Mouse (Mus musculus): Measurements from ENCODE around the gene Drap1. TPM values are rescaled to one million over a fixed set of nuclear protein-coding genes. Genes with fewer than 3 reads are reported as not detected.
"Not testable (repeated sequence)": the region's sequence is repeated elsewhere in the genome, so short reads cannot be mapped to it uniquely, and the experiment has no call there.

Drap1 gene
- total RNA-seq, 1 experiment from 2014 or later: 91.6 TPM

DNA sequence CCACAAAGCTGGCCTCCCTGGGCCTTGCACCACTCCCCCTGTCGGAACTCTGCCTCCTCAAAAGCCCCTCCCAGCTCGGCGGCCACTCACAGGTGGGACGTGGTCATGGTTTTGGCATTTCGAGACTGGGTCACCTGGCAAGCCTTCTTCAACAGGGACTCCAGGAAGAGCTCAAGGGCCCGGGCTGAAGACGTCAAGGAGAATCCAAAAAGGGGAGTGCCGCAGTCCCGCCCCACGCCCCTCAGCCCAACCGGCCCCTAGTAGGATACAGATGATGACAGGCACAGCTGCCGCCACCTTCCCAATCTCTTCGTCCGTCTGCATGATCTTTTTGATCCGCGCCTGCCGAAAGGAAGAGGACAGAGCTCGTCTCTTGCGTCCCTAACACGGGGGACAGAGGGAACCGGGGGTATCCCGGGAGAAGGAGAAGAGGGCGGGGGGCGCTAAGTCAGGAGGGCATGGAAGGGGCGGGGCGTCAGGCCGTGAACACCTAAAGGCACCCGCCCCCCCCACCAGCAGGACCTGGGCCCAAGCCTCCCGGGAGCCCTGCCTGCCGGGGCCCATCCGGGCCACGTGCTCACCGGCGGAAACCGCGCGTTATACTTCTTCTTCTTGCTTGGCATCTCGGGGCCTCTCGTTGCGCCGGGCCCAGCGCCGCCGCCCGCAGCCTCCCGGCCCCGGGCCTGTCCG is 542 bp downstream of the Drap1 start:
- ATAC-seq (ENCODE audit: extremely low read depth, insufficient number of reproducible peaks, low FRiP score, poor library complexity, severe bottlenecking): peak; percentile 1; the same call in 1 of the 2 replicates

- no peak for ATAC-seq (ENCODE audit: extremely low read depth, insufficient number of reproducible peaks, low FRiP score, poor library complexity, severe bottlenecking)
These were observed 1.2 kb downstream of the Drap1 start for GRCm38 (mm10) chr19:5423561-5423960.

DNA sequence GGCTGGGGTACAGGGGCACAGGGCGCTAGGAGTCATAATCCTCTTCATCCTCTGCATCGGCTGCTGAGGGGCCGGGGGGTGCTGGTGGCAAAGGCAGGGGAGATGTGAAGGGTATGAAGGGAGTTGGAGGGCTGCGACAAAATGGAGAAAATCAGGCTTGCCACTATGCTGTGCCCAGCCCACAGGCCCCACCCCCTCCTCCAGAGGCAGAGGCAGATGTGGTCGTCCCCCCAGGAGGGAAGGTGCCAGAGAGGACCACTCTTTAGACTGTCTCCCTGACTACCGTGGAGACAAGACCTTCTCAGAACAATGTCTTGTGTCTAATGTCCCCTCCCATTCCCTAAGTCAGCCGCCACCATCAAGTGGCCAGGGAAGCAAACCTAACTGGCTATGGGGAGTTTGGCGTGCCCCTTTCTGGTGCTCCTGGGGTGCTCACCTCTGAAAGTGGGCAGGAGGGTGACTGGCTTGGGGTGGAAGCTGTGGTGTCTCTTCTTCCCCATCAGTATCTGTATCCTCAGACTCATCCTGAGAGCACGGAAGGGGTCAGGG is 1.8 kb downstream of the Drap1 start:
- no peak for ATAC-seq (ENCODE audit: extremely low read depth, insufficient number of reproducible peaks, low FRiP score, poor library complexity, severe bottlenecking)

DNA sequence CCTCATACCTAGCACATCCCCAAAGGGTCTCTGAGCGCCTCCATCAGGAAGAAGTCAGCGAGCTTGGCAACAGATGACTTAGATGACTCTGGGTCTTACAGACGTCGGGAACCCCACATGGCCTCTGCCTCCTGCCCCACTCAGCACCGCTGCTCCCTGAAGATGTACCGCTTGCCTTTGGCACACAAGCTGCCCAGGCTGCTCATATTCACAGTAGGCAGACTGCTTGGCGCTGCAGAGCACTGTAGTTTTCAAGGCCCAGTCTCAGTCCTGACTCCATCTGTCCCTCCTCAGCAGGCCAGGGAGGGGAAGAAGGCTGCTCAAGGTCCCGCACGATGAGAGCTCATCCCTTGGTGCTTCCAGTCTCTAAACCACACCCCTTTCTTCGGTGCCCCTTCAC is 2.5 kb downstream of the Drap1 start:
- ATAC-seq (ENCODE audit: extremely low read depth, insufficient number of reproducible peaks, low FRiP score, poor library complexity, severe bottlenecking): no peak

- ATAC-seq (ENCODE audit: extremely low read depth, insufficient number of reproducible peaks, low FRiP score, poor library complexity, severe bottlenecking): no peak
These were observed 3.0 kb downstream of the Drap1 start for GRCm38 (mm10) chr19:5421784-5422183.

GRCm38 (mm10) chr19:5420579-5420978 is 4.2 kb downstream of the Drap1 start:
- ATAC-seq (ENCODE audit: extremely low read depth, insufficient number of reproducible peaks, low FRiP score, poor library complexity, severe bottlenecking): no peak

DNA sequence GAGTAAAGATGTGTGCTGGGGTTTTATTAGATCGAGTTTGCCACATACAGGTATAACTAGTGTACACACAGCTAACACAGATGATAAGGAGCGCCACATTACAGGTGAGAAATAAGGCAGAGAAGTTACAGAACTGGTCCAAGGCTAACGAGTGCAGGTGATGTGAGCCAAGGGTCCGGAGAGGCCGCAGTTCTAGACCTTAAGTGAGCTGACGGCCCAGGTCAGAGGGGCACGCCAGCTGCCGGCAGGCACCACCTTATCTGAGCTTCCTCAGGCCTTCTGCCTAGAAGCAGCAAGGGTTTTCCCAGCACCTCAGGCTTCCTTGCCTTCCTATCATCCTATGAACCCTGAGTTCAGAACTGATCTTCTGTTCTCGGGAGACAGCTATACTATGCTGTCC is 5.1 kb downstream of the Drap1 start:
- no peak for ATAC-seq (ENCODE audit: extremely low read depth, insufficient number of reproducible peaks, low FRiP score, poor library complexity, severe bottlenecking)

- ATAC-seq (ENCODE audit: extremely low read depth, insufficient number of reproducible peaks, low FRiP score, poor library complexity, severe bottlenecking): no peak
These were observed 5.9 kb downstream of the Drap1 start for GRCm38 (mm10) chr19:5418750-5419466.

- ATAC-seq (ENCODE audit: extremely low read depth, insufficient number of reproducible peaks, low FRiP score, poor library complexity, severe bottlenecking): no peak
These were observed 10.2 kb downstream of the Drap1 start for GRCm38 (mm10) chr19:5414534-5414957.

- ATAC-seq (ENCODE audit: extremely low read depth, insufficient number of reproducible peaks, low FRiP score, poor library complexity, severe bottlenecking): no peak
These were observed 10.9 kb downstream of the Drap1 start for GRCm38 (mm10) chr19:5413840-5414239.

DNA sequence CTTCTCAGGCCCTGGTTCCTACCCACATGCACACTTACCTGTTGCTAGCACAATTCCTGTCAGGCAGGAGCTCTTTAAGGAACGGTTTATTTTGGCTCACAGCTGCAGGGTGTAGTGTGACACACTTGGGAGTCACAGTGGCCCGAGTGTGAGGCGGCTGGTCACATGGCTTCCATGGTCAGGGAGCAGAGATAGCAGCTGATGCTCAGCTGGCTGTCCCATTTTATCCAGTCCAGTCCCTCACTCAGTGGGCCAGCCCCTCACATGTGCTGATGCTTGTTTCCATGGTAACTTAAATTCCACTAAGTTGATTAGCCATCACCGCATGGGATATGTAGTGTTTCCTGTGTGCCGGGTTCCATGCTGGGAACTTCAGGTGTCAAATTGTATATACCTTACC is 12.8 kb downstream of the Drap1 start:
- no peak for ATAC-seq (ENCODE audit: extremely low read depth, insufficient number of reproducible peaks, low FRiP score, poor library complexity, severe bottlenecking)

DNA sequence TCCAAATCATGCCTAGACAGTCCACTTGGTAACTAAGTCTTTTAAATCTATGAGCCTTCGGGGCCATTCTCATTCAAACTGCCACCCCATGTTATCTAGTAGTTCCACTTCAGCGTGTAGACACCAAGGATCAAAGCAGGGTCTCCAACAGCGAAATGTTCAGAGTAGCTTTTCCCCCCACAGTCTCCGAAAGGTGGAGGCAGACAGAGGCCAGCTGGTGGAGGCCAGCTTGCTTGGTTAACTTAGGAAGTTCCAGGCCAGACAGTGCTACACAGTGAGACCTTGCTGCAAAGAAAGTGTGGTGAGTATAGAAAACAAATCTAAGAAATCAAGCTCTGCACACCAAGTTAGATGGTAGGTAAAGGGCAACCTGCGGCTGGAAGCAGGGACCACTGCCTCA is 14.1 kb downstream of the Drap1 start:
- ATAC-seq (ENCODE audit: extremely low read depth, insufficient number of reproducible peaks, low FRiP score, poor library complexity, severe bottlenecking): no peak

DNA sequence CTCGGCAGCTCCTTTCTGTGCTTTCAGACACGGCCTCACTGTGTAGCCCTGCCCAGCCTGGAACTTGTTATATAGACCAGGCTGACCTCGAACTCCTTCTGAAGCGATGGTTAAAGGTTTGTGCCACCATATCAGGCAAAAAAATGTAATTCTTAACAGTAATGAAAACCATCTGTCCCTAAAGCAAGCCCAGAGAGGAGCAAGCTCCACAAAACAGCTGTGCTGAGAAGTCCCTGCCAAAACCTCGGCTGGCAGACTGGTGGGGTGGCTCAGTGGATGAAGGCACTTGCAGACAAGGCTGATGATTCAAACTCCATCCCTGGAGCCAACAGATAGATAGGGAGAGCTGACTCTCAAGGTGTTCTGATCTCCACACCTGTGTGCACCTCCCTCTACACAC is 15.7 kb downstream of the Drap1 start:
- ATAC-seq (ENCODE audit: extremely low read depth, insufficient number of reproducible peaks, low FRiP score, poor library complexity, severe bottlenecking): no peak

DNA sequence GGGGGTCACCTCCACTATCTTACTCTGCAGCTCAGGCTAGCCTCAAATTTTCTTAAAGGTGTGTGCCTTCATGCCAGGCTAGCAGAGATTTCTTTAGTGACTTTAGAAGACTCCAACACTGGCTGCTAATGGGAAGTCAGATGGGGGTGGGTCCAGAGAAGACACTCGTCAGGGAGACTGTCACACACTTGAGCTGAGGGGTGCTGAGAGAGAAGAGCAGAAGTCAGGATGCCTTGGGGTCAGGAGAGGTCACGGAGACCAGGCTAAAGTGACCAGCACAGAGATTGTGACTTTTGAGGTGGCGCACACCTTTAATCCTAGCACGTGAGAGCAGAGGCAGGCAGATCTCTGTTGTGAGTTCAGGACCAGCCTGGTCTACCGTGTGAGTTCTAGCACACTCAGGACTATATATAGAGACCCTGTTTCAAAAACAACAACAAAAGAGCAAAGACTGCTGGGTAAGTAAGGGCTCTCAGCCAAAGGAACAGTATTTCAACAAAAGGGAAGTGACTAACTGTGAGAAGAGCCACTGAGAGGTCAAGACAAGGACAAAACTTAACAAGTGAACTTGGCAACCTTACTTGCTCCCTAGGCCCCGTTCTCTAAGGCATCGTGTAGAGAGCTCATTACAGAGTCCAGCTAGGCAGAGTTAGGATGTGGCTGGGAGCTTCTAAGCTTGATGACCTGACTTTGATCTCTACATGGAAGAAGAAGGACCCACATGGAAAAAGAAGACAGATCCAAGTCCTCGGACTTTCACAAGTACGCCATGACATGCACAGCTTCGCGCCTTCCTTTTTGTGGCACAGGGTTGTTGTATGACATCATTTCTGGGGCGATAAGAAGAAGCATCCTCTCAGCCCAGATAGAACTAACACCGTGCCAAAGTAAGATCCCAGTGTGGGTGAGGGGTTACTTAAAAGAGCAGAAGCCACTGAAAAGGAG is 16.4 kb downstream of the Drap1 start:
- ATAC-seq (ENCODE audit: extremely low read depth, insufficient number of reproducible peaks, low FRiP score, poor library complexity, severe bottlenecking): peak; percentile 35

GRCm38 (mm10) chr19:5407133-5407532 is 17.6 kb downstream of the Drap1 start:
- peak; percentile 67; the same call in 1 of the 2 replicates for ATAC-seq (ENCODE audit: extremely low read depth, insufficient number of reproducible peaks, low FRiP score, poor library complexity, severe bottlenecking)

DNA sequence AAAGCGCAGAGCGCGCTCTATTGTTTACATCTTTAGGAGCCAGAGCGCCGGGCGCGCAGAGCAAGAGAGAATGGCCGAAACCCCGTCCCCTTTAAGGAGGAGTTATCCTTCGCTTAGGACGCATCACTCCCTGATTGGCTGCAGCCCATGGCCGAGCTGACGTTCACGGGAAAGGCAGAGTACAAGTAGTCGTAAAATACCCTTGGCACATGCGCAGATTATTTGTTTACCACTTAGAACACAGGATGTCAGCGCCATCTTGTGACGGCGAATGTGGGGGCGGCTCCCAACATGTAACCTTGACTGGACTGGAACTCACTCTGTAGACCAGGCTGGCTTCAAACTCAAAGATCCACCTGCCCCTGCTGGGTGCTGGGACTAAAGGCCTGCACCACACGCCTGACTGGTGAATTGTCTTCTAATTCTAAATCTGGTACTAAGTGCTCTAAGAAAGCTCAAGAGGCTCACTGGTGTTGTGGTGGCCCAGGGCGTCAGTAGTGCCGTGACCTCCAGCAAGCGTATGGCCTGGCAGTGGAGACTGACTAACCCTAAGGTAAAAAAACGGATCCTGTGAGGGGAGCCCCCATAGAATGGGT is 18.1 kb downstream of the Drap1 start:
- ATAC-seq (ENCODE audit: extremely low read depth, insufficient number of reproducible peaks, low FRiP score, poor library complexity, severe bottlenecking): 0 out of 2 replicates have a peak, but pooled peaks have one; percentile 40

DNA sequence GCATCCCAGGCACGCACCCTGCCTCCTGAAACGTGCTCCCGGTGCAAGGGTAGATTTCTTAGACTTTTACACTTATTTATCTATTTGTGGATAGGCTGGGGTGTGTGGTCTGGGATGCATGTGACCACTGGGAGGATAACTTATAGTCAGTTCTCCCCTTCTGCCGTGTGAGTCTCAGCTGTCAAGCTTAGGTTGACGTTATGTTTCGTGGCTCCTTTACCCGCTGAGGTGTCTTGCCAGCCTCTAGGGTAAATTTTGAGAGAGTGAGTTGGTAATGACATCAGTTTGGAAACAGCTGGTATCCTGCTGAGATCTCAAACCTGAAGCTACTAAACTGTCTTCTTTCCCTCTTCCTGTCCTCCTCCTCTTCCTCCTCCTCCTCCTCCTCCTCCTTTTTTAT is 18.9 kb downstream of the Drap1 start:
- ATAC-seq (ENCODE audit: extremely low read depth, insufficient number of reproducible peaks, low FRiP score, poor library complexity, severe bottlenecking): 0 out of 2 replicates have a peak, but pooled peaks have one; percentile 14

DNA sequence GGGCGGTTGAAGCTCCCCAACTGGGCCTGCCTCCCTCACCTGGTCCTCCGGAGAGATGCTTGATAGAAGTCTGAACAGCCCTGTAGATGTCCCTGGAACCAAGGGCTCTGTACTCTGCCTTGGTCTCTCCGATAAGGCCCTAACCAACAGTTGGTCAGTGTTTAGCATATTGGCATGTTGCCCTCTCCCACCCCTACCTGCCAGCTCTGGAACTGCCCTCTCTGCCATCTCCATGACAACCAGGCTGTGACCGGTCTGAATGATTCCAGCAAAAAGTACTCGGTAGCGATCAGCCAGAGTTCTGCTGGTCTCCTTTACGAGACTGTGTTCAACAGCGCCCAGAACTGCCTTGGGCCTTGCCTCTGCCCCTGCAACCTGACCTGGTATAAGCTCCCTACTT is 22.5 kb downstream of the Drap1 start, which contains the start of gene Tsga10ip:
Tsga10ip (minus strand) TSS at position 234 of the 400 bp plus-strand sequence.
- ATAC-seq (ENCODE audit: extremely low read depth, insufficient number of reproducible peaks, low FRiP score, poor library complexity, severe bottlenecking): no peak

- not testable (repeated sequence) for ATAC-seq (ENCODE audit: extremely low read depth, insufficient number of reproducible peaks, low FRiP score, poor library complexity, severe bottlenecking)
These were observed 23.7 kb downstream of the Drap1 start for GRCm38 (mm10) chr19:5401073-5401472.
